Mouse (Mus musculus): ENCODE measurements at regions not wholly inside any gene's neighbourhood (a gene's known extent, or its start where the extent isn't known, plus 50 kb on each side); places are given as distances from the start of the nearest gene placed in this dataset.

DNA sequence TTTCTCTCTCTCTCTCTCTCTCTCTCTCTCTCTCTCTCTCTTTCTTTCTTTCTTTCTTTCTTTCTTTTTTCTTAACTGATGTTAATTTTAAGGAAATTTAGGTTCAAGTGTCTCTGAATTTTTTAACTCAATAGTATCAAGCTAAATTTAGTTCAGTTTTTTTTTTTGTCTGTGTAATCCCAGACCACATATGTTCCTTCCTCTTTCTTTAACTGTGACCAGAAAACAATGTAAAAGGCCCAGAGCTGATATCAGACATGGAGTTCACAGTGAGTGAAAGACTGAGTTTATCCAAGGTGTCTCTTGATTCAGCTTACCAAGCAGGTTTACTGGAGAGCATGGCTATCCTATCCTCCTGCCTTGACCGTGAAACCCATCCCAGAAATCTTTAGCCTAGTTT is 258.9 kb upstream of the Veph1 start:
- no peak overlapping the region for H3K9ac ChIP-seq (replicated peaks; ENCODE audit: low read depth, low read length)
- no peak overlapping the region for H3K27ac ChIP-seq (ENCODE audit: low read depth)
- no peak overlapping the region for H3K4me2 ChIP-seq (ENCODE audit: low read depth, low read length)
- no peak overlapping the region for H3K4me3 ChIP-seq (ENCODE audit: low read depth, low read length)
- DNase-seq (ENCODE audit: low spot score) (no peak), ATAC-seq (ENCODE audit: insufficient read depth, low read depth) (no peak)
- H3K36me3 ChIP-seq (replicated peaks; ENCODE audit: control insufficient read depth, insufficient read depth, low read length), result no peaks in the 10 kb centered on the region
- TF ChIP-seq EP300 (IDR thresholded peaks at IDR 0.05; ENCODE audit: low read depth) (no peak), CTCF (IDR thresholded peaks at IDR 0.05; ENCODE audit: low read depth) (no peak)
- WGBS, result 81% methylated on average over 1 of the region's 1 CpGs
- H3K4me1 ChIP-seq (ENCODE audit: control insufficient read depth, insufficient read depth), result no peaks in the 10 kb centered on the region
- no peaks in the 10 kb centered on the region for H3K9me3 ChIP-seq (replicated peaks; ENCODE audit: control insufficient read depth, low read length)
- H3K27me3 ChIP-seq (ENCODE audit: control insufficient read depth, insufficient read depth, low read length), result no peaks in the 10 kb centered on the region

DNA sequence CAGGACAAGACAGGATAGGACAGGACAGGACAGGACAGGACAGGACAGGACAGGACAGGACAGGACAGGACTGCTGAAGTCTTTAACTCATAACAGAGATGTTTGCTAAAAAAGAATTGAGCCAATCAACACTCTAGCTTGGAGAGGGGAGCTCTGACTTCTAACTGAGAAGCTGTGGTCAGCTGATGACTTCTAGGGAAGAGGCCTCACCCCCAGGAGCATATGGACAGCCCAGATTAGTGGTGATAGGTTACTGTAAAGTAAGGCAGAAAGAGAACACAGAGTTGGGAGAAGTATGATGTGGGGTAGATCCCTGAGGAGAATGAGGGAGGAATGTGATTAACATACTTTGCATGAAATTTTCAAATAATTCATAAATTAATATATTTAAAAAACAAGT is 254.3 kb upstream of the Veph1 start:
- no peaks in the 10 kb centered on the region for H3K9me3 ChIP-seq (replicated peaks; ENCODE audit: control insufficient read depth, low read length)
- ATAC-seq (ENCODE audit: insufficient read depth, low read depth), result no peak

DNA sequence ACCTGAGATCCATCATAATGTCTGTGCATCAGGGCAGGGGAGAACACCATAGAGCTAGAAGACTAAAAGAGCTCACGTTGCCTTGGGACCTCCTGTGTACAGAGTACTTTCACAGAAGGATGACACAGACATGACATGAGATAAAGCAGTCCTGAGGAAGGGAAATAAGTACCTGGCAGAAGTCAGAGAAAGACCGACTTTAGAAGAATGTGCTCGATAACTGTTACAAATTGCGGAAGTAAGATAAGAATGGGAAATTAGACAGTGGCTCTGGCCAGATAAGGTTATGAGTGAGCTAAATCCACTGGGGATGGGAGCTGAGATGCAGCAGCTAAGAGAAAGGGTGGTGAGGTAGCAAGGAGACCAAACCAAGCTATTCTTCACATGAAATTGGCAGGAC is 249.9 kb upstream of the Veph1 start:
- no peak for ATAC-seq (ENCODE audit: insufficient read depth, low read depth)
- no peaks in the 10 kb centered on the region for H3K27me3 ChIP-seq (ENCODE audit: control insufficient read depth, insufficient read depth, low read length)
- WGBS, result 43% methylated on average over 4 of the region's 4 CpGs
- no peak for DNase-seq (ENCODE audit: low spot score)
- no peak overlapping the region for H3K4me3 ChIP-seq (ENCODE audit: low read depth, low read length)
- H3K4me1 ChIP-seq (ENCODE audit: control insufficient read depth, insufficient read depth), result no peaks in the 10 kb centered on the region
- H3K4me2 ChIP-seq (ENCODE audit: low read depth, low read length), result no peak overlapping the region
- H3K36me3 ChIP-seq (replicated peaks; ENCODE audit: control insufficient read depth, insufficient read depth, low read length), result no peaks in the 10 kb centered on the region
- TF ChIP-seq EP300 (IDR thresholded peaks at IDR 0.05; ENCODE audit: low read depth) (no peak), CTCF (IDR thresholded peaks at IDR 0.05; ENCODE audit: low read depth) (no peak)
- no peak overlapping the region for H3K9ac ChIP-seq (replicated peaks; ENCODE audit: low read depth, low read length)
- no peak overlapping the region for H3K27ac ChIP-seq (ENCODE audit: low read depth)
- H3K9me3 ChIP-seq (replicated peaks; ENCODE audit: control insufficient read depth, low read length), result 0 out of 2 replicates have a peak, but pooled peaks cover 6% of the 10 kb centered on the region

More for the DNA sequence above, 254.3 kb upstream of the Veph1 start:
- H3K27me3 ChIP-seq (ENCODE audit: control insufficient read depth, insufficient read depth, low read length), result no peaks in the 10 kb centered on the region
- no peak overlapping the region for H3K4me2 ChIP-seq (ENCODE audit: low read depth, low read length)
- no peak overlapping the region for H3K27ac ChIP-seq (ENCODE audit: low read depth)
- DNase-seq (ENCODE audit: low spot score), result no peak
- no peaks in the 10 kb centered on the region for H3K36me3 ChIP-seq (replicated peaks; ENCODE audit: control insufficient read depth, insufficient read depth, low read length)
- TF ChIP-seq CTCF (IDR thresholded peaks at IDR 0.05; ENCODE audit: low read depth) (no peak), EP300 (IDR thresholded peaks at IDR 0.05; ENCODE audit: low read depth) (no peak)
- no peak overlapping the region for H3K4me3 ChIP-seq (ENCODE audit: low read depth, low read length)
- no peak overlapping the region for H3K9ac ChIP-seq (replicated peaks; ENCODE audit: low read depth, low read length)
- H3K4me1 ChIP-seq (ENCODE audit: control insufficient read depth, insufficient read depth), result no peaks in the 10 kb centered on the region

DNA sequence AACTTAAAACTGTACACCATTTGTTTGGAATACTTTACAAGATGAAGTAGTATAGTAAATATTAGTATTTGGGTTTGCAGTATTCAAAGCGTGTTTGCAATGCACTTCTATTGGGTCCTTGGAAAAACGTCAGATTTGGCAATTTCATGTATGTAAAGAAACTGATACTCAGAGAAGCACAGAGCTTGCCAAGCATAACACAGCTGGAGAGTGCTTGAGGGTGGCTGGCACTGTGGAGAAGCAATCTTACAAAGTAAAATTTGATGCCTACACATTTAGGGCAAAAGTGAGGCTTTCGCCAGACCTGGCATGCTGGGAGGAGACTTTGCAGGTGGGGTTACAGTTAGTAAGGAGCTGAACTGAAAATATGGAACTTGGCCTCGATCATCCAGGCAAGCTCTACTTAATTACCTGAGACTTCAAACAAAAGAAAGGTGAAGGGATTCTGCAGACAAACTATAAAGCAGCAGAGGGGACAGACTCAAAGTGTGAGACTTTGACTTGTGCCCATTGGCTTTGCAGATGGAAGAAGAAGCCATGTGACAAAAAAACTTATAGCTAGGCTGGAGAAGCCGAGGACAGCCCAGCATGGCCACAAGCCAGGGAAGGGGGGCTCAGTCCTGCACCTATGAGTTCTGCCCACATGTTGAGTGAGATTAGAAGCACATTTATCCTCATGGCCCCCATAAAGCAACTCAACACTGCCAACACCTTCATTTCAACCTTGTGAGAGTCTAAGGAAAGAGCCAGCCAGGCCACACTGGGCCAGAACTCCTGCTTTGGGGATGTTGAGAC is 247.7 kb upstream of the Veph1 start:
- no peak for ATAC-seq (ENCODE audit: insufficient read depth, low read depth)
- no peak overlapping the region for H3K4me3 ChIP-seq (ENCODE audit: low read depth, low read length)
- H3K9ac ChIP-seq (replicated peaks; ENCODE audit: low read depth, low read length), result no peak overlapping the region
- TF ChIP-seq CTCF (IDR thresholded peaks at IDR 0.05; ENCODE audit: low read depth) (no peak), EP300 (IDR thresholded peaks at IDR 0.05; ENCODE audit: low read depth) (no peak)
- H3K27ac ChIP-seq (ENCODE audit: low read depth), result no peak overlapping the region
- H3K4me2 ChIP-seq (ENCODE audit: low read depth, low read length), result no peak overlapping the region
- DNase-seq (ENCODE audit: low spot score), result no peak
- H3K27me3 ChIP-seq (ENCODE audit: control insufficient read depth, insufficient read depth, low read length), result no peaks in the 10 kb centered on the region
- no peaks in the 10 kb centered on the region for H3K36me3 ChIP-seq (replicated peaks; ENCODE audit: control insufficient read depth, insufficient read depth, low read length)
- H3K9me3 ChIP-seq (replicated peaks; ENCODE audit: control insufficient read depth, low read length), result 0 out of 2 replicates have a peak, but pooled peaks cover 6% of the 10 kb centered on the region
- WGBS, result 72% methylated on average over 5 of the region's 5 CpGs
- no peaks in the 10 kb centered on the region for H3K4me1 ChIP-seq (ENCODE audit: control insufficient read depth, insufficient read depth)

DNA sequence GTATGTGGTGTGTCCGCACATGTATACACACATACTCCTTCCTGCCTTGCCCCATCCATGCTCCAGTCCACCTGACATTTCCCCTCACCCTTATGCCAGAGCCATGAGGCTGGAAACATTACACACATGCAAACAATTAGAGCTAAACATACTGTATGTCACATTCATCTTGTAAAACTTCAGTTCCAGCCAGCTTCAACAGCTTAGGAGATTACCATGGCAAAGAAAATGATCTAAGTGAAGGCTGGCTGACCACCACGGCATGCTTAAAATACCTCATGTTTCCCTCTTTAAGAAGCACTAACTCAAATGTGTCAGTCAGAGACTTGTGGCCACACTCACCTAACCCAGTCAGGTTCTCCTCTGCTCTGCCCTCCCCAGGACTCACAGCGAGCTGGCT is 246.2 kb upstream of the Veph1 start:
- DNase-seq (ENCODE audit: low spot score), result no peak
- no peak overlapping the region for H3K4me3 ChIP-seq (ENCODE audit: low read depth, low read length)
- no peaks in the 10 kb centered on the region for H3K27me3 ChIP-seq (ENCODE audit: control insufficient read depth, insufficient read depth, low read length)
- H3K9me3 ChIP-seq (replicated peaks; ENCODE audit: control insufficient read depth, low read length), result 0 out of 2 replicates have a peak, but pooled peaks cover 6% of the 10 kb centered on the region
- ATAC-seq (ENCODE audit: insufficient read depth, low read depth), result no peak
- no peak overlapping the region for H3K9ac ChIP-seq (replicated peaks; ENCODE audit: low read depth, low read length)
- H3K4me1 ChIP-seq (ENCODE audit: control insufficient read depth, insufficient read depth), result no peaks in the 10 kb centered on the region
- no peak for TF ChIP-seq CTCF (IDR thresholded peaks at IDR 0.05; ENCODE audit: low read depth)
- TF ChIP-seq EP300 (IDR thresholded peaks at IDR 0.05; ENCODE audit: low read depth), result no peak
- H3K27ac ChIP-seq (ENCODE audit: low read depth), result no peak overlapping the region
- H3K36me3 ChIP-seq (replicated peaks; ENCODE audit: control insufficient read depth, insufficient read depth, low read length), result no peaks in the 10 kb centered on the region
- H3K4me2 ChIP-seq (ENCODE audit: low read depth, low read length), result no peak overlapping the region
- 60% methylated on average over 3 of the region's 3 CpGs for WGBS

DNA sequence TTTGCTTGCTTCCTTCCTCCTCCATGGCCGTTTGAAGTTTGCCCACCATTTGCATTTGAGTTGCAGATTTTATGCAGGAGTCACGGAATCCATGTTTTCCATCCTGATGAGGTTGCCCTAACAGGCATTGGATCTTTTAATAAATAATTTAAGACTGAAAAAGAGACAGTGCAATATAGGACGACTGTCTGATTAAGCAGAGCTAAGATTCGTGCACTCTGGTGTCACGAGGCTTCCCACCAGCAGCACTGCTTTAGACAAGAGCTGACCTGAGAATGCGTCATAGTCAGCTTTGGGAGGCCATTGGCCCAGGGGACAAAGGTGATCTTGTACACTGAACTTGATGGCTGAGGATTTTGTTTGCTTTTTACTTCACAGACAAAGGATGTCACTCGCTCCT is 241.3 kb upstream of the Veph1 start:
- H3K9ac ChIP-seq (replicated peaks; ENCODE audit: low read depth, low read length), result no peak overlapping the region
- H3K4me3 ChIP-seq (ENCODE audit: low read depth, low read length), result no peak overlapping the region
- no peak overlapping the region for H3K4me2 ChIP-seq (ENCODE audit: low read depth, low read length)
- 0 out of 2 replicates have a peak, but pooled peaks cover 6% of the 10 kb centered on the region for H3K9me3 ChIP-seq (replicated peaks; ENCODE audit: control insufficient read depth, low read length)
- H3K36me3 ChIP-seq (replicated peaks; ENCODE audit: control insufficient read depth, insufficient read depth, low read length), result no peaks in the 10 kb centered on the region
- H3K27ac ChIP-seq (ENCODE audit: low read depth), result no peak overlapping the region
- ATAC-seq (ENCODE audit: insufficient read depth, low read depth) (no peak), DNase-seq (ENCODE audit: low spot score) (no peak)
- H3K4me1 ChIP-seq (ENCODE audit: control insufficient read depth, insufficient read depth), result no peaks in the 10 kb centered on the region
- no peak for TF ChIP-seq EP300 (IDR thresholded peaks at IDR 0.05; ENCODE audit: low read depth)
- TF ChIP-seq CTCF (IDR thresholded peaks at IDR 0.05; ENCODE audit: low read depth), result no peak
- no peaks in the 10 kb centered on the region for H3K27me3 ChIP-seq (ENCODE audit: control insufficient read depth, insufficient read depth, low read length)
- 79% methylated on average over 7 of the region's 7 CpGs for WGBS

All from heart, postnatal 0 days (tissue).